Mouse (Mus musculus) kidney, postnatal 10 days (tissue): ENCODE data around the gene Wdr35.

Experiments
- DNase-seq: peaks from one replicate; pipeline ENCODE4 v3.0.0; 2021; ENCODE audit warnings: mixed read lengths

The Wdr35 gene

GRCm38 (mm10) chr12:9054012-9054411, 80.3 kb downstream of the Wdr35 start:
- DNase-seq: peak; percentile 26

- no peak for DNase-seq
Observed at GRCm38 (mm10) chr12:9055269-9055668, 81.6 kb downstream of the Wdr35 start.

- DNase-seq: no peak
Observed at GRCm38 (mm10) chr12:9059502-9059901, 85.8 kb downstream of the Wdr35 start.

GRCm38 (mm10) chr12:9059965-9060364, 86.3 kb downstream of the Wdr35 start:
- no peak for DNase-seq

- DNase-seq: no peak
Observed at GRCm38 (mm10) chr12:9063611-9064010, 89.9 kb downstream of the Wdr35 start.

GRCm38 (mm10) chr12:9071058-9071457, 97.4 kb downstream of the Wdr35 start:
- DNase-seq: no peak

GRCm38 (mm10) chr12:9071493-9071892, 97.8 kb downstream of the Wdr35 start:
- peak; percentile 25 for DNase-seq

- no peak for DNase-seq
Observed at GRCm38 (mm10) chr12:9077554-9078125, 103.9 kb downstream of the Wdr35 start.
